Mouse (Mus musculus) layer of hippocampus, postnatal 25 days (tissue): ENCODE measurements around the gene Noc3l. TPM values are rescaled to one million over a fixed set of nuclear protein-coding genes. Genes with fewer than 3 reads are reported as not detected.

Source experiments
- DNase-seq, 2 experiments: peaks; one replicate each; pipeline ENCODE4 v3.0.0; 2022; ENCODE audit warnings: mixed read lengths in 2 of 2, low spot score in 1 of 2; ENCODE audit errors: extremely low spot score in 1 of 2
- total RNA-seq, 2 experiments: library from RNA; stranded (reverse); gene quantifications; 2 replicates each; pipeline ENCODE4 v1.2.3; 2021

The Noc3l gene
- total RNA-seq, 2 experiments from 2014 or later, result 13.7 to 13.8 TPM

- no peak for DNase-seq
Observed at GRCm38 (mm10) chr19:38760441-38760840, 58.6 kb downstream of the Noc3l start.

- DNase-seq, result no peak
Observed at GRCm38 (mm10) chr19:38758685-38759472, 60.2 kb downstream of the Noc3l start.

GRCm38 (mm10) chr19:38758056-38758455 is 61.0 kb downstream of the Noc3l start:
- DNase-seq, result no peak

GRCm38 (mm10) chr19:38757161-38757560 is 61.9 kb downstream of the Noc3l start:
- DNase-seq, result no peak

- DNase-seq, result no peak
Observed at GRCm38 (mm10) chr19:38750192-38750591, 68.8 kb downstream of the Noc3l start.

GRCm38 (mm10) chr19:38746492-38747014 is 72.5 kb downstream of the Noc3l start:
- no peak for DNase-seq

- DNase-seq, result no peak
Observed at GRCm38 (mm10) chr19:38745810-38746491, 73.1 kb downstream of the Noc3l start.

- DNase-seq, result no peak
Observed at GRCm38 (mm10) chr19:38744546-38744945, 74.5 kb downstream of the Noc3l start.

Other genes starting within 250 kb of the Noc3l start
- 10 to 100 TPM; 12.3 to 13.0 TPM for gene Tbc1d12, start 17.3 kb upstream of the Noc3l start, total RNA-seq
- gene Hells, start 111.7 kb upstream of the Noc3l start, total RNA-seq, result 1 to 10 TPM; 2.7 to 5.7 TPM
- under 1 TPM in 1 of 2 experiments, not detected in 1; 0.30 TPM for gene Cyp2c55, start 187.8 kb upstream of the Noc3l start, total RNA-seq
- gene Cyp2c65, start 241.8 kb upstream of the Noc3l start, total RNA-seq, result under 1 TPM in 1 of 2 experiments, not detected in 1; 0.19 TPM